Mouse (Mus musculus): ENCODE data around the gene Ms4a18. TPM values are rescaled to one million over a fixed set of nuclear protein-coding genes. Genes with fewer than 3 reads are reported as not detected.

Gene Ms4a18
- total RNA-seq, 2 experiments from 2014 or later, result not detected

DNA sequence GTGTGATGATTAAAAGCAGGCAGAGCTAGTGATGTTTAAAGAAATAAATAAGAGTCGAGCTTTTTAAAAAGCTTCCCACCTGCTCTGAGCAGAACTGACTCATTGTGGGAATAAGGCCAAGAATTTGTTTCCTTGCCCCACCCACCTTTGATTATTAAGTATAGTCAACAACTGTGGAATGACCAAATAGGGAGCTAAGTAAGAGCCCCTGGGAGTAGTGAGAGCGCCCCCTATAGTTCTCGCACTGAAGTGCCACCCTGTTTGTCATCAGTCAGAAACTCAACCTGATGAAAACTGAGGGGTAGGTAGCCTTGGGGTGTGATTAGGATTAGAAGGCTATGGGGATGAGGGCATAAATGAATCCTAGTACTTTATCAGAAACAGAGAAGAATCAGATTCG is 41.5 kb downstream of the Ms4a18 start:
- peak; percentile 69 for TF ChIP-seq CTCF (conservative IDR thresholded peaks at IDR 0.05)
- H3K27ac ChIP-seq, result no peak overlapping the region
- DNase-seq (ENCODE audit: low spot score in 2 of 2), result no peak
- H3K4me3 ChIP-seq, result no peak overlapping the region

- Histone ChIP-seq H3K4me3 (no peak overlapping the region), H3K27ac (no peak overlapping the region)
- no peak for DNase-seq (ENCODE audit: low spot score in 2 of 2)
- TF ChIP-seq CTCF (conservative IDR thresholded peaks at IDR 0.05), result no peak
Observed at GRCm38 (mm10) chr19:10975187-10975586, 42.6 kb downstream of the Ms4a18 start.

GRCm38 (mm10) chr19:10974238-10974865 is 43.5 kb downstream of the Ms4a18 start, which contains the start of gene Ms4a10:
TSS of gene Ms4a10 (minus strand) at chr19:10974670.
- Histone ChIP-seq H3K4me3 (no peak within 1 kb of the TSS), H3K27ac (no peak within 1 kb of the TSS)
- no peak for TF ChIP-seq CTCF (conservative IDR thresholded peaks at IDR 0.05)
- DNase-seq (ENCODE audit: low spot score in 2 of 2), result no peak

- H3K4me3 ChIP-seq, result no peak overlapping the region
- no peak overlapping the region for H3K27ac ChIP-seq
- no peak for TF ChIP-seq CTCF (conservative IDR thresholded peaks at IDR 0.05)
- DNase-seq (ENCODE audit: low spot score in 2 of 2), result no peak
Observed at GRCm38 (mm10) chr19:10973187-10973586, 44.6 kb downstream of the Ms4a18 start.

DNA sequence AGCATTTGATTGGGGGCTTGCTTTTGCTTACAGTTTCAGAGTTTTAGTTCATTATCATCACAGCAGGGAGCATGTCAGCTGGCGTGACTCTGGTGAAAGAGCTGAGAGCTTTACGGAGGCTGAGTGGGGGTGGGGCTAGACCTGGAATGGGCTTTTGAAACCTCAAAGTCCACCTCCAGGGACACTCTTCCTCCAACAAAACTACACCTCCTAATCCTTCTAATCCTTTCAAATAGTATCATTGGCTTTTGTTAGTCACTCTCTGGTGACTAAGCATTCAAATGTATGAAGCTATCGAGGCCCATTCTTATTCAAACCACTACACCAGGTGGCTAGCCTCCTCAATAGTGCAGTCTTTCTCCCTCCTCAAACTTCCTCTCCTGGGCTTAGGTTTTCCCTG is 45.2 kb downstream of the Ms4a18 start:
- H3K27ac ChIP-seq, result no peak overlapping the region
- no peak for TF ChIP-seq CTCF (conservative IDR thresholded peaks at IDR 0.05)
- H3K4me3 ChIP-seq, result no peak overlapping the region
- no peak for DNase-seq (ENCODE audit: low spot score in 2 of 2)

DNA sequence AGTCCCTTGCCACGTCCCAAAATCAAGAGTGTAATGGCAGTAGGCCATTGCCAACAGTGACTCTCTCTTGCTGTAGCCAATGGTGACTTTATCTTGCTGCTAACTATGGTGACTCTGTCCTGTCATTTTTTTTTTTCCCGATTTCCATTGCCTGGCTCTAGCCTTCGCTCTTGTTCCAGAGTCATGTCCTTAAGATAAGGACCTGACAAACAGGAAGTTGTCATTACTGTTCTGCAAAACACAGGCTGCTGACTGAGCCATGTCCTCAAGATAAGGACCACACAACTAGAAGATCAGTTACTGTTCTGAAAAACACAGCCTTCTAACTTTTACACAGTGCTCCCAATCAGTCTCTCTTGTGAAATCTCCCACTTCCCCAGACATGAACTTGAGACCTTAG is 47.4 kb downstream of the Ms4a18 start:
- H3K27ac ChIP-seq, result no peak overlapping the region
- no peak for TF ChIP-seq CTCF (conservative IDR thresholded peaks at IDR 0.05)
- no peak for DNase-seq (ENCODE audit: low spot score in 2 of 2)
- no peak overlapping the region for H3K4me3 ChIP-seq

DNA sequence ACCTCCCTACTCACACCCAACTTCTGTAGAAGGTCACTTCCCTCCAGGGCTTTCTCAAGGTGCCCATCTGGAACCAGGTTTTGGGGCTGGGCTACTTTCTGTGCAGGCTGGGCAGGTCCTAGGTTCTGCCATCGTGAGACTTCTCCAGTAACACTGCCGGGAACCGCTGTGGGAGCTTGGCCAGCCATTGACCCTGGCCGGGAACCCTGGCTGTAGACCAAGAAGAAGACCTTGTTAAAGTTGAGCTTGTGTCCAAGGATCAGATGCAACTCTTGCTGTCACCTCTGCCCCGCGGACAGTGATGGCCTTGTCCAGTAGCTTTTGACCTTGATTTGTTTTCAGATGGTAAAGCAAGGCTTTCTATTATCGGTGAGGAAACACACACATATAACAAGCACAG is 49.3 kb downstream of the Ms4a18 start:
- no peak overlapping the region for H3K27ac ChIP-seq
- TF ChIP-seq CTCF (conservative IDR thresholded peaks at IDR 0.05), result no peak
- no peak overlapping the region for H3K4me3 ChIP-seq
- no peak for DNase-seq (ENCODE audit: low spot score in 2 of 2)

- H3K27ac ChIP-seq, result no peak overlapping the region
- H3K4me3 ChIP-seq, result no peak overlapping the region
- no peak for DNase-seq (ENCODE audit: low spot score in 2 of 2)
- TF ChIP-seq CTCF (conservative IDR thresholded peaks at IDR 0.05), result no peak
Observed at GRCm38 (mm10) chr19:10965721-10966120, 52.1 kb downstream of the Ms4a18 start.

- Histone ChIP-seq H3K4me3 (no peak overlapping the region), H3K27ac (no peak overlapping the region)
- TF ChIP-seq CTCF (conservative IDR thresholded peaks at IDR 0.05), result no peak
- DNase-seq (ENCODE audit: low spot score in 2 of 2), result no peak
Observed at GRCm38 (mm10) chr19:10959978-10960346, 57.9 kb downstream of the Ms4a18 start.

DNA sequence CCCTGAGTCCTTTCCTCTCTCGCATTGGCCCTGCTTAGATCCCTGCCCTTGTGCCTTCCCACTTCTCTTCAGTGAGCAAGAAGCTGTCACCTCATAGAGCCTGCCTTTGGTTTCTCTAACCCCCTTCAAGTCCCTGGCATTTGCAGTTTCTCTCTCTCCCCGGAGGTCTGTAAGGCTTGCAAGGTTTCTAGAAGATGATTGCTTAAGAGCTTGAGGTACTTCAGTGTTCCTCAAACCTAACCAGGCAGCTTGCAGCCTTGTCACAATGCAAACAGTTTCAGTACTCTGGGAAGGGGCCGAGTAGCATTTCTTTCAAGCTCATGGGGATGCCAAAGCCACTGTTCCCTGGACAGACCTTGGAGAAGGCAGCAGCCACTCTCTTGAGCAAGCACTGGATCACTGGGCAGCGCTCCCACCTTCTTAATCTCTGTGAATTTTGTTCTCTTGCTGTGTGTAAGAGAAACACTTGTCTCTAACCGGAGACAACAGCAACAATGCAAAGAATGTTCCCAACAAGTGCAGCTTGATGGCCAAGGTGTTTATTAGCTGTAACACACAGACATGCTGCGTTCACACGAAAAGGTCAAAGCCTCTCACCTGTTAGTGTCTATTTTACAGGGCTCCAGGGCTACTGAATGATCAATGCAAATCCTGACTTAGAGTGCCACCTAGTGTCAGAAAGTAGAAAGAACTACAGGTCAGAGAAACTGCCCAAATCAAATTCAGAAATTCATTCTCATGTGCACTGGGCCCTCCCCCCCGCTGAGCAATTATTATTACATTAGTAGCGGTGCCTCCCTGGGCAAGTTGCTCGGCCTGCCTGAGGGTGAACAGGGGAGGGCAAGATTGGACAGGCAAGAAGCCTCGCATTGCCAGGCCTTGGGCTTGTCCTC is 58.5 kb downstream of the Ms4a18 start:
- H3K4me3 ChIP-seq, result no peak overlapping the region
- peak; percentile 65 to 73 for DNase-seq (ENCODE audit: low spot score in 2 of 2)
- H3K27ac ChIP-seq, result no peak overlapping the region
- TF ChIP-seq CTCF (conservative IDR thresholded peaks at IDR 0.05), result peak; percentile 91

DNA sequence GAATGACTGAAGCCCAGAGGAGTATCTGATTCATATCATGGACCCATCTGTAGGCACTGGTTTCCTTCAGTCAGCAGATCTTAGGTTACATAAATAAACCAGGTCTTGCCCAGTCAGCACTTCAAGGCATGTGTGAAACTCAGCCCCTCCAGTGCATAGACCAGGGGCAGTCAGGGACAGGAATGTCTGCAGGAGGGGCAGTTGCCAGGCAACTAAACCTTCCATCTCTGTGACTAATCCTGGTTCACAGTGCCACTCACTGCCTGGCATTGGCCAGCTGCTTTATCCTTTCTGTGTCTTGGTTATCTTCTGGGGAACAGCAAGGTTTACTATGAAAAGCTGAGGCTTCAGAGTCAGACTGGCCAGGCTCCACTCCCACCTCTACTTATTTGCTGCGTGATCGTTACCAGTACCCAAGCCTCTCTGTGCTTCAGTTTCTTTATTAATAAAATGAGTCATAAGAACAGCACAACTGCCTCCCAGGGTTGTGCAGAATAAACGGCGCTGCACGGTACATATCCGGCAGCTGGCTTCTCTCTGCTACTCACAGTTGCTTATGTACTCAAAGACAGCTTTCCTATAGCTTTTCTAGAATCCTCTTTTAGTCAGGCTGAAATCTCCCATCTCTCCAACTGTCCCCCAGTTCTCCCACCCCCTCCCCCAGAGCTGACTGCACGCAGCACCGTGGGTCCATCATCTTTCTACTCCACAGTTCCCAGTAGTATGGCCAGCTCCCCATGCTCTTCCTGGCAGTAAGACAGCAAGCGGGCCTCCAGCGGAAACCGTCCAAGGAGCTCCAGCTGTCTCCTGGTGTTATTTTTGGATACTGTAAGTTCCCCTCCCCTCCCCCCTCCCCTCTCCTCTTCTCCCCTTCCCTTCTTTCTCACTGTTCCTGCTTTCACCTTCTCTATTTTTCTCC is 65.6 kb downstream of the Ms4a18 start:
- peak overlapping the region; percentile 76 for H3K27ac ChIP-seq
- DNase-seq (ENCODE audit: low spot score in 2 of 2), result peak in 1 of 2 experiments; percentile 25

DNA sequence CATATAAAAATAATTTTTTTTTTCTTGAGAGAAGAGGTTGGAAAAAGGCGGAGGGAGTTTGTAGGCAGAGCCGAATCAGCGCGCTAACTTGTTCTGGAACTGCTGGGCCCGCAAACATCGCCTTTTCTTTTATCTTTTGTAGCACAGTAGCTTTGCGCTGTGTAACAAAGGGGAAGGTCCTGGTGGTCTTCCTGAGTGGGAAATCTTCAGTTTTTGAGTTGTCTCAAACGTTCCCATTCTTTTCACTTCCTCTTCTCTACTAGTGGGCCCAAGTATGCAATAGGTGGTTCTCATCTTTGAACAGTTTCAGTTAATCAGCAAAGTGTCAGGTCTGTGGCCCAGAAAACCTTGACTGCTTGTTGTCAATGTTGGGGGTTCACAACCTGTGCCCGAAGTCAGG is 68.3 kb downstream of the Ms4a18 start:
- Histone ChIP-seq H3K4me3 (peak overlapping the region; percentile 40), H3K27ac (peak overlapping the region; percentile 75)
- TF ChIP-seq CTCF (conservative IDR thresholded peaks at IDR 0.05), result no peak
- no peak for DNase-seq (ENCODE audit: low spot score in 2 of 2)

More for the DNA sequence above, 65.6 kb downstream of the Ms4a18 start:
- no peak for TF ChIP-seq CTCF (conservative IDR thresholded peaks at IDR 0.05)
- no peak overlapping the region for H3K4me3 ChIP-seq

DNA sequence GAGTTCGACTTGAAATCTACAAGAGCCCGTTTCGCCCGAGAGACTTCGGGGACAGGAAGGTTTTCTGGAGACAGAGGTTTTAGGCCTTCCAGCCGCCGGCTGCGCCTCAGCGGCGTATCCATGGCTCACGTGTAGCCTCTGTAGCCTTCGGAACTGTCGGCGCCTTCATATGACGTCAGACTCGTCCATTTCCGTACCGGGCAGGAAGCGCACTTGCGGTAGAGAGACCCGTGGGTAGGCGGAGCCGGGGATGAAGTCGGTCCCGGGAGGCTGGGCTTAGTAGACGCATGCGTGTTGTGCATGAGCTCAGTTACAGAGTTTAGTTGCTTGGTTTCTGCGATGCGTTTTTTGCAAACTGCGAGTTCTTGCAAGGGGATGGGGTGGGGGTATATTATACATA is 68.7 kb downstream of the Ms4a18 start, which contains the start of gene Ccdc86:
Gene Ccdc86 (minus strand): TSS at position 155 of the 400 bp plus-strand sequence.
- H3K27ac ChIP-seq, result peak within 1 kb of the TSS; percentile 81
- peak within 1 kb of the TSS; percentile 74 for H3K4me3 ChIP-seq
- TF ChIP-seq CTCF (conservative IDR thresholded peaks at IDR 0.05), result no peak
- peak; percentile 97 for DNase-seq (ENCODE audit: low spot score in 2 of 2)

Data from layer of hippocampus, adult 2 months (tissue).